Mouse (Mus musculus): ENCODE data around the gene Tbc1d10b.

DNA sequence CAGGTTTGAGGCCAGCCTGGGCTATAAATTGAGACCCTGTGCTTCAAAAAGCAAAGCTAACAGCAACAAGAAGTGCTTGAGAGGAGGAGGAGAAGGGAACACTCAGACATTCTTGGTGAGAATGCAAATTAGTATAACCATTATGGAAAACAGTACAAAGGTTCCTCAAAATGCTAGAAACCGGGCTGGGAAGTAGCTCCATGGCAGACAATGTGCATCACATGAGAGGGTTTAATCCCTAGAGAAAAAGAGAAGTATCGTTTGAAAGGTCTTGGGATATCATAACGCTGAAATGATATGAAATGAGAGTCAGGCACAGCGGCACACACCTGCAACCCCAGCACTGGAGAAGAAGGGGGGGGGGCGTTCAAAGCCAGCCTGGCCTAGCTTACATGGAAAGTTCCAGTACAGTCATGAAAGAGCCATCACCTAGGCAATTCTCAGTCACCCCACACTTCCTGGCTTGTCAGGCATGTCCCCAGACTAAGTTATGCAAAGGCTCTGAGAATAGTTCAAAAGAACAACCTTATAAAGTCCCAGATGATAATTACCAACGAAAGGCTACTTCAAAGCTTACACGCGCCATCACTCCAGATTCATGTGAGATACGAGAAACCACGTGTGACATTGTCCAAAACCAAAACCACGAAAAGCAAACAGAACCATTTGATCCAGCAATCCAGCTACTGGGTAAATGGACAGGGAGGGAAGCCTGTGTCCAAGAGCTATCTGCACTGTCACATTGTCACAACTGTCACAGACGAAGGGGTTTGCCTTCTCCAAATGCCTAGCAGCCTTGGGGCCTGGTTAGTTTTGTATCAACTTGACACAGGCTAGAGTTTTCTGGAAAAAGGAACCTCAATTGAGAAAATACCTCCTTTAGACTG lies 42.4 kb downstream of the Tbc1d10b start:
- TF ChIP-seq CTCF (conservative IDR thresholded peaks at IDR 0.05; ENCODE audit: low read length) (no peak), POU5F1 (IDR thresholded peaks at IDR 0.05; ENCODE audit: borderline replicate concordance, low read length) (no peak)
